Mouse (Mus musculus) myocyte (in vitro differentiated cells): ENCODE data around the gene Cdk5rap3.

ENCODE experiments used
- MYOG ChIP-seq, 3 experiments: IDR thresholded peaks; one replicate each; pipeline ENCODE4 v1.6.1; 2011; ENCODE audit warnings: control low read depth in 2 of 3, low read depth in 2 of 3, mild to moderate bottlenecking in 2 of 3; ENCODE audit not compliant: insufficient read length in 2 of 3, control insufficient read depth in 1 of 3, insufficient read depth in 1 of 3
- POLR2A ChIP-seq: IDR thresholded peaks from one replicate; pipeline ENCODE4 v1.6.1; 2011; ENCODE audit warnings: low read depth, mild to moderate bottlenecking, control low read depth, moderate library complexity; ENCODE audit not compliant: insufficient read length
- POLR2AphosphoS2 ChIP-seq: IDR thresholded peaks from one replicate; pipeline ENCODE4 v1.6.1; 2011; ENCODE audit warnings: low read depth, control low read depth; ENCODE audit not compliant: insufficient read length
- REST ChIP-seq: IDR thresholded peaks from one replicate; pipeline ENCODE4 v1.6.1; 2011; ENCODE audit warnings: mild to moderate bottlenecking, control low read depth, moderate library complexity; ENCODE audit not compliant: insufficient read depth, insufficient read length
- SRF ChIP-seq: IDR thresholded peaks from one replicate; pipeline ENCODE4 v1.6.1; 2011; ENCODE audit warnings: low read depth; ENCODE audit not compliant: control insufficient read depth, insufficient read length
- TCF12 ChIP-seq: IDR thresholded peaks from one replicate; pipeline ENCODE4 v1.6.1; 2011; ENCODE audit warnings: mild to moderate bottlenecking, control low read depth; ENCODE audit not compliant: poor library complexity, insufficient read depth, severe bottlenecking
- TCF3 ChIP-seq: IDR thresholded peaks from one replicate; pipeline ENCODE4 v1.6.1; 2011; ENCODE audit warnings: low read depth, control low read depth; ENCODE audit not compliant: insufficient read length
- USF1 ChIP-seq: IDR thresholded peaks from one replicate; pipeline ENCODE4 v1.6.1; 2011; ENCODE audit warnings: low read depth, mild to moderate bottlenecking, control low read depth, moderate library complexity

DNA sequence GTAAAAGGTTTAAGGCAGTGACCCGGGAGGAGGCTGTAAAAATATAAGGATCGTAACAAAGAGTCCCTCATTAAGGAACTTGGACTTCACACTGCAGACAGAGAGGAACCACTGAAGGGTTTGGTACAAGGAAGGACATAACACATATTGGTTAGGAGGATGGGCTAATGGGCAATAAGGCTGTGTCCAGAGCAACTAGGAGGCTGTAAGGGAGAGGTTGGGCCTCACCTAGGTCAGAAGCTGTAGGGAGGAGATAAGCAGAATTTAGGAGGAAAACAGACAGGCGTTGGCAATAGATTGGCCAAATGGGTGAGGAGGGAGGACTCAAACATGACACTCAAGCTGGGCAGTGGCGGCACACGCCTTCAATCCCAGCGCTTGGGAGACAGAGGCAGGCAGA lies 1.1 kb upstream of the Cdk5rap3 start:
- TF ChIP-seq TCF12: no peak
- TF ChIP-seq POLR2A: no peak
- TF ChIP-seq SRF: no peak
- no peak for TF ChIP-seq TCF3
- no peak for TF ChIP-seq MYOG (IDR thresholded peaks at IDR 0.05; ENCODE audit: control insufficient read depth in 1 of 3, insufficient read depth in 1 of 3, insufficient read length in 2 of 3, low read depth in 2 of 3)
- TF ChIP-seq USF1: no peak
- TF ChIP-seq REST: no peak
- no peak for TF ChIP-seq POLR2AphosphoS2
